ENCODE assay signal across 8 mouse cellular contexts in the genomic region with DNA sequence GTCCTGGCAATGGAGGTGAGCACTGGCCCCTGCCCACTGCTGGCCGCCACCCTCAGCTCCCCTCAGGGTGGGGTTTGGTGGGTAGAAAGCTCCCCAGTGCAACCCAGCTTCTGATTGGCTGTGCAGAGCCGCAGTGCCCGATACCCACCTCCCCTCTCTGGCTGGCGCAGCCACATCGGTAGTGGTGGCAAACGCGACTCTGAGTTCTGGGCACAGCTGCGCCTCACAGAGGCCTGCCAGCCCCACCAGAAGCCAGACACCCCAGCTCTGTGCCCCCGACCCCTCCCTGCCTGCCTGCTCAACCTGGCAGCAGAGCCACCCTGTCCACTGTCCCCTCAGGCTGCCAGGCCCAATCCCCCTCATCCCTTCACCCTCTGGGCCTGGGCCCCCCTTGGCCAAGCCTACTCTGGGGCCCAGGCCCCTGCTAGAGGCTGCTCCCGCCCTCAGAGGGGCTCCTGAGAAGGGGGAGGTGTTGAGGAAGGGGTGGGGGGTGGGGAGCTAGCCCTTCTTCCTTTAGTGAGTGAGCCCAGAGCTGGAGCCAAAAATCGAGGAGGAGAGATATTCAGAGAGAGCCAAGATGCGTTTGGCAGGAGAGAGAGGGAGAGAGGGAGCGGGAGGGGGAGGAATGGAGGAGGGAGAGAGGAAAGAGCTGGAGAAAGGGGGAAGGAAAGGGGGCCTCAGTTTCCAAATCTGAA. TPM values are rescaled to one million over a fixed set of nuclear protein-coding genes. Genes with fewer than 3 reads are reported as not detected.
DNase-seq lines count a peak whose midpoint lies in the region; ATAC-seq lines count a peak whose summit lies in the region.

No protein-coding gene starts in this region.

- H3K4me2 ChIP-seq in forebrain, embryonic 12.5 days: peak overlapping the region; percentile 28
- H3K4me2 ChIP-seq in hindbrain, embryonic 16.5 days (ENCODE audit: low read length): peak overlapping the region; percentile 35
- peak overlapping the region; percentile 36 for H3K4me2 ChIP-seq in neural tube, embryonic 15.5 days

- H3K27ac ChIP-seq in forebrain, embryonic 12.5 days: peak overlapping the region; percentile 81
- peak overlapping the region; percentile 75 for H3K27ac ChIP-seq in hindbrain, embryonic 16.5 days (ENCODE audit: low read depth, low read length)
- H3K27ac ChIP-seq in neural tube, embryonic 15.5 days (replicated peaks): peak overlapping the region; percentile 86

- DNase-seq in heart, adult 18-20 months: peak; percentile 74 to 86
- no peak for DNase-seq in heart, adult 8-10 months (ENCODE audit: low spot score)
- DNase-seq in NIH3T3 (ENCODE audit: low read depth): peak; percentile 79
- DNase-seq in thymus, postnatal 10 days (ENCODE audit: low spot score in 2 of 2): no peak
- DNase-seq in urinary bladder, postnatal 10 days (ENCODE audit: low spot score): no peak

- peak; percentile 61; the same call in 1 of the 2 replicates for ATAC-seq in forebrain, embryonic 12.5 days (ENCODE audit: low FRiP score)
- peak; percentile 90 for ATAC-seq in hindbrain, embryonic 16.5 days
- ATAC-seq in neural tube, embryonic 15.5 days (ENCODE audit: low FRiP score): peak; percentile 84

- H3K9ac ChIP-seq in forebrain, embryonic 12.5 days: peak overlapping the region; percentile 40; the same call in 1 of the 2 replicates
- H3K9ac ChIP-seq in hindbrain, embryonic 16.5 days (ENCODE audit: low read depth, low read length): peak overlapping the region; percentile 13; the same call in 1 of the 2 replicates
- 0 out of 2 replicates have a peak overlapping the region, but pooled peaks have one; percentile 1 for H3K9ac ChIP-seq in neural tube, embryonic 15.5 days (replicated peaks)

- no peaks in the 10 kb centered on the region for H3K9me3 ChIP-seq in forebrain, embryonic 12.5 days
- no peaks in the 10 kb centered on the region for H3K9me3 ChIP-seq in hindbrain, embryonic 16.5 days (ENCODE audit: control insufficient read depth, low read length)
- H3K9me3 ChIP-seq in neural tube, embryonic 15.5 days (replicated peaks): no peaks in the 10 kb centered on the region

- H3K4me3 ChIP-seq in forebrain, embryonic 12.5 days (replicated peaks): no peak overlapping the region
- H3K4me3 ChIP-seq in hindbrain, embryonic 16.5 days (ENCODE audit: low read length): no peak overlapping the region
- H3K4me3 ChIP-seq in neural tube, embryonic 15.5 days (replicated peaks): peak overlapping the region; percentile 4; the same call in 1 of the 2 replicates

- 48% methylated on average over 13 of the region's 13 CpGs for WGBS in forebrain, embryonic 12.5 days
- 38% methylated on average over 13 of the region's 13 CpGs for WGBS in hindbrain, embryonic 16.5 days
- WGBS in neural tube, embryonic 15.5 days: 41% methylated on average over 13 of the region's 13 CpGs

- peaks cover 100% of the 10 kb centered on the region for H3K27me3 ChIP-seq in forebrain, embryonic 12.5 days
- H3K27me3 ChIP-seq in hindbrain, embryonic 16.5 days (replicated peaks; ENCODE audit: control insufficient read depth, insufficient read depth, low read length): peaks cover 37% of the 10 kb centered on the region
- peaks cover 92% of the 10 kb centered on the region for H3K27me3 ChIP-seq in neural tube, embryonic 15.5 days (replicated peaks)

- H3K36me3 ChIP-seq in forebrain, embryonic 12.5 days (replicated peaks): no peaks in the 10 kb centered on the region
- no peaks in the 10 kb centered on the region for H3K36me3 ChIP-seq in hindbrain, embryonic 16.5 days (ENCODE audit: control insufficient read depth, insufficient read depth, low read length)
- no peaks in the 10 kb centered on the region for H3K36me3 ChIP-seq in neural tube, embryonic 15.5 days

- H3K4me1 ChIP-seq in forebrain, embryonic 12.5 days: peaks cover 41% of the 10 kb centered on the region
- H3K4me1 ChIP-seq in hindbrain, embryonic 16.5 days (ENCODE audit: control insufficient read depth, insufficient read depth, low read depth, low read length): peaks cover 27% of the 10 kb centered on the region
- H3K4me1 ChIP-seq in neural tube, embryonic 15.5 days: peaks cover 77% of the 10 kb centered on the region

RNA-seq across cellular contexts. Expression of a gene that starts 6.2 kb away (rescaled TPM):
- total RNA-seq in heart, adult 18-20 months (2021): 100 to 1,000 TPM; 250 to 260 TPM
- total RNA-seq in heart, adult 8-10 months (2022): 100 to 1,000 TPM; 288 to 356 (median 295) TPM
- 31.9 and 33.2 TPM in 2 replicates for polyA plus RNA-seq in forebrain, embryonic 12.5 days (2016; fragmentation: Nextera tagmentation; extraction: Ambion mirVana)
- 94.3 and 109 TPM in 2 replicates for polyA plus RNA-seq in hindbrain, embryonic 16.5 days (2015; fragmentation: Nextera tagmentation; extraction: Ambion mirVana)
- 60.3 and 70.5 TPM in 2 replicates for polyA plus RNA-seq in neural tube, embryonic 15.5 days (2015; fragmentation: Nextera tagmentation; extraction: Ambion mirVana)

RNA-seq across cellular contexts. Expression of a gene that starts 28.7 kb away (rescaled TPM):
- 10 to 100 TPM; 10.0 to 13.2 TPM for total RNA-seq in heart, adult 18-20 months (2021)
- total RNA-seq in heart, adult 8-10 months (2022): 10 to 100 TPM; 10.3 to 13.2 (median 12.0) TPM
- polyA plus RNA-seq in forebrain, embryonic 12.5 days (2016; fragmentation: Nextera tagmentation; extraction: Ambion mirVana): 5.3 and 5.6 TPM in 2 replicates
- 15.4 and 17.1 TPM in 2 replicates for polyA plus RNA-seq in hindbrain, embryonic 16.5 days (2015; fragmentation: Nextera tagmentation; extraction: Ambion mirVana)
- polyA plus RNA-seq in neural tube, embryonic 15.5 days (2015; fragmentation: Nextera tagmentation; extraction: Ambion mirVana): 15.7 and 17.2 TPM in 2 replicates

RNA-seq across cellular contexts. Expression of a gene that starts 37.4 kb away (rescaled TPM):
- total RNA-seq in heart, adult 18-20 months (2021): 10 to 100 TPM; 31.5 to 35.7 TPM
- 10 to 100 TPM; 31.0 to 34.9 (median 33.1) TPM for total RNA-seq in heart, adult 8-10 months (2022)
- polyA plus RNA-seq in forebrain, embryonic 12.5 days (2016; fragmentation: Nextera tagmentation; extraction: Ambion mirVana): 43.0 and 44.8 TPM in 2 replicates
- 40.6 and 40.7 TPM in 2 replicates for polyA plus RNA-seq in hindbrain, embryonic 16.5 days (2015; fragmentation: Nextera tagmentation; extraction: Ambion mirVana)
- 44.3 and 45.1 TPM in 2 replicates for polyA plus RNA-seq in neural tube, embryonic 15.5 days (2015; fragmentation: Nextera tagmentation; extraction: Ambion mirVana)

RNA-seq across cellular contexts. Expression of a gene that starts 46.5 kb away (rescaled TPM):
- total RNA-seq in heart, adult 18-20 months (2021): 10 to 100 TPM; 88.5 to 96.7 TPM
- total RNA-seq in heart, adult 8-10 months (2022): 10 to 100 TPM; 82.8 to 92.9 (median 89.3) TPM
- polyA plus RNA-seq in forebrain, embryonic 12.5 days (2016; fragmentation: Nextera tagmentation; extraction: Ambion mirVana): 108 and 118 TPM in 2 replicates
- 78.2 and 95.4 TPM in 2 replicates for polyA plus RNA-seq in hindbrain, embryonic 16.5 days (2015; fragmentation: Nextera tagmentation; extraction: Ambion mirVana)
- polyA plus RNA-seq in neural tube, embryonic 15.5 days (2015; fragmentation: Nextera tagmentation; extraction: Ambion mirVana): 71.3 and 98.0 TPM in 2 replicates

RNA-seq across cellular contexts. Expression of a gene that starts 52.8 kb away (rescaled TPM):
- total RNA-seq in heart, adult 18-20 months (2021): 100 to 1,000 TPM; 297 to 306 TPM
- 100 to 1,000 TPM; 330 to 410 (median 343) TPM for total RNA-seq in heart, adult 8-10 months (2022)
- polyA plus RNA-seq in forebrain, embryonic 12.5 days (2016; fragmentation: Nextera tagmentation; extraction: Ambion mirVana): 619 TPM in 2 replicates
- 743 and 792 TPM in 2 replicates for polyA plus RNA-seq in hindbrain, embryonic 16.5 days (2015; fragmentation: Nextera tagmentation; extraction: Ambion mirVana)
- polyA plus RNA-seq in neural tube, embryonic 15.5 days (2015; fragmentation: Nextera tagmentation; extraction: Ambion mirVana): 730 and 802 TPM in 2 replicates

Comparison
In these comparisons a context has a peak if more than half of its experiments do, and no peak if none do; other contexts are left out.
1. DNase-seq: peak in heart, adult 18-20 months (2 of 2) and NIH3T3 (single experiment); none in heart, adult 8-10 months (single experiment), thymus, postnatal 10 days (0 of 2) and urinary bladder, postnatal 10 days (single experiment).
2. Peak in every context shown above with its lines, with median percentiles within 50 percentile points of each other: ATAC-seq, H3K27ac ChIP-seq, H3K4me2 ChIP-seq and H3K9ac ChIP-seq.